Mouse (Mus musculus) kidney, adult 18-20 months (tissue): ENCODE measurements at regions not wholly inside any gene's neighbourhood (a gene's known extent, or its start where the extent isn't known, plus 50 kb on each side); places are given as distances from the start of the nearest gene placed in this dataset.

ENCODE experiments used
- DNase-seq: peaks from one replicate; pipeline ENCODE4 v3.0.0; 2021

DNA sequence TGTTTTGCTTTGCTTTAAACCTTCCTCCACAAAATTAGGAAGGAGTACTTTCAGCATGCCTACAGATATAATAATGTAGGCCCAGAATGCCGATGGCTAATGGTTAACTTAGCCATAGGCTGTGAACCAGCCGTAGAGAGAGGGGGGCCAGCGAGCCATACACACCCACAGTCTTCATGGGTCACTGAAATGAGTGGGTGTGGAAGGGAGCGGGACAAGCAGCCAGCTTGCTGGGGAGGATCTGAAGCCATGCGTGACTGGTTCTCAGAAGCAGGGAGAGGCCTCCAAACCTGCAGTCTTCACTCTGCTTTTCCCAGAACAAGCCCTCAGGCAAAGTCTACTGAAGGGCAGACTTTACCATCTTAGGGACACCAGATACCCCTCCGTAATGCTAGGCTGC is 50.8 kb upstream of the Ptpn13 start:
- DNase-seq = peak; percentile 76

DNA sequence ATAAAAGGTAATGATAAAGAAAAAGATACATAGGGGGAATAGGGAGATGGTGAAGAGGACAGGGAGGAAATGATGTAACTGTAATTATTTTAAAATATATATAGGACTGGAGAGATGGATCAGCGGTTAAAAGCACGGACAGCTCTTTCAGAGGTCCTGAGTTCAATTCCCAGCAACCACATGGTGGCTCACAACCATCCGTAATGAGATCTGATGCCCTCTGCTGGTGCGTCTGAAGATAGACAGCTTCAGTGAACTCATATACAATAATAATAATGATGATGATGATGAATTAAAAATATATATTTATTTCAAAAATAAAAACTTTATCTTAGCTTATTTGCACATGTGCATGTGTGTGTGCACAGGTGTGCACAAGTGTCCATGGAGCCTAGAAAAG is 51.9 kb upstream of the Ptpn13 start:
- DNase-seq = no peak

DNA sequence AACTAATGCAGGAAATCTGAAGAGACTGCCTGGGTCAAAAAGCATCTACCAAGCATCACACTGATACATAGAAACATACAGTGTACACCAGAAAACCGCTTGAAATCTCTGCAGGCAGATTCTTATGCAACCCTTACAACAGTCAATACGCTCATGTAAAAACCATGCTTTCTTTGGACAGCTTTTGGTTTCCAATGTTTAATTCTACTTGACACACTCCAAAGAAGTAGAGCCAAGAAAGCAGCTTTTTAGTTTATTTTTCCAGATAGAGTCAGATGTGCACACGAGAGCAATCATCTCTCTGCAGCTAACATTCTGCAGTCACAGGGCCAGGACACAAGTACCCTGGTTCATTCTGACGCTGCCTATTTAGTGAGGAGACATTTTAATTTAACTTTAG is 54.5 kb upstream of the Ptpn13 start:
- no peak for DNase-seq

DNA sequence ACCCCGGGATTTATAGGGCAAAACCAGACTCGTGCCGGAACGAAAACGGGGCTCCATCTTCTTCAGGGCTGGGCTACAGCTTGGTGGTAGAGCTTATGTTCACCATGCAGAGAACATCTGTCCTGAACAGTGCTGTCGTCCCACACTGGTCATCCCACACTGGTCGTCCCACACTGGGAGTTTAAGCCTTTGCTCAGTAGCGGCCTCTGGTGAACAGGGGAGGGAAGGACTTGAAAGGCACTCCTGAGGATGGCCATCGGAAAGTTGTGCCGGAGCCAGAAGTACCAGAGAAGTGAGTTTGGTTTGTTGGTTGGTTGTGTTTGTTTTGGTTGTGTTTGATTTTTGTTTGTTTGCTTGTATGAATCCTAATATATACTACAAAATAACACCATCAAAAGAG is 56.0 kb upstream of the Ptpn13 start:
- DNase-seq = peak; percentile 34

DNA sequence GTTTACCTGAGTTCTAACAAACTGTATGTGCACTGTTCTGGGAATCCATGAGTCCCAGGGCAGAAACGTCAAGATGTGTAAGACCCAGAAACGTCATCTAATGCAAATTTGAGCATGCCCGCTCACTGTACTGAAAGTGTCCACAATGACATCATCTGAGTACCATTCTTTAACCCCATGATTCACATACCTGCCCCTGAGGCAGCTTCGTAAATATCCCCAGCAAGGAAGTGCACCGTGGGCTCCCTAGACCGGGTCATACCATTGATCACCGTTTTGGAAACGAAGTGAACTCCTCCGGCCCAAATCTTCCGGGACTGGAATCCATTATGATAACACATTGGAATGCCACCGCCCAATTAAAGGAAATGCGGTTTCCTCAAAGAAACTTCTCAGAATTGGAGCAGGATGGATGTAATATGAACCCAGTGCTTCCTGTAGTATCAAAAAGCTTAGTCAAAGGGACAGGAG is 57.8 kb upstream of the Ptpn13 start:
- DNase-seq = no peak

DNA sequence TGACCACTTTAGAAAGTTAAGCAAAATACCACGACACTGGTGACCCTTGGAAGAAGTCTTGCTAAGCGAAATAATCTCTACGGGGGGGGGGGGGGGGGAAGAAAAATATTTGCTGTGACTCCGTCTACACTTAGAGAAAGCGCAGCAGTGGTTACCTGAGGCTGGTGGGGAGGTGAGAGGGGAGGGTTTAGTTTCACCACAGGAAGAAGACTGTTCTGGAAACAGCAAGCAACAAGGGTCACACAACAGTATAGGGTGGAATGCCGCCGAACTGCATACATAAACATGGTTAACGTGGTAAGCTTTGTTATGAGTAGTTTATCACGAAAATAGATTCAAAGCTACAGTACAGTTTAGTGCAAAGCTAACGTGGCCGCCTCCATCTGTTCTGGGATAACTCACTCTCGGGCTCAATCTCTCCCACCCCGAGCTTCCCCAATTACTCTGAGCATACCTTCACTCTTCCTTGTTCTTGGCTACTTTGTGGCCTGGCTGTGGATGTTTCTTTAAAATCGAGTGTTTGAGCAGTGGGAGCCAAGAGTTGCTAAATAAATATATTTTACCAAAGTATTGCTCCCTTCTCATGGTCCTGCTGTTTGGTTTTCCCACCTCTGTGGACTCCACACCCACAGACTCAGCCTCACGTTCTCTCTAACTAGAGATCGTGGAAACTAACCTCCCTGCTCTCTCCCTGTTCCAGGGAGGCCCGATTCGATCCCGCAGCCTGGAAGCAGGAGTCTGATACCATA is 59.1 kb upstream of the Ptpn13 start:
- DNase-seq = peak; percentile 33

DNA sequence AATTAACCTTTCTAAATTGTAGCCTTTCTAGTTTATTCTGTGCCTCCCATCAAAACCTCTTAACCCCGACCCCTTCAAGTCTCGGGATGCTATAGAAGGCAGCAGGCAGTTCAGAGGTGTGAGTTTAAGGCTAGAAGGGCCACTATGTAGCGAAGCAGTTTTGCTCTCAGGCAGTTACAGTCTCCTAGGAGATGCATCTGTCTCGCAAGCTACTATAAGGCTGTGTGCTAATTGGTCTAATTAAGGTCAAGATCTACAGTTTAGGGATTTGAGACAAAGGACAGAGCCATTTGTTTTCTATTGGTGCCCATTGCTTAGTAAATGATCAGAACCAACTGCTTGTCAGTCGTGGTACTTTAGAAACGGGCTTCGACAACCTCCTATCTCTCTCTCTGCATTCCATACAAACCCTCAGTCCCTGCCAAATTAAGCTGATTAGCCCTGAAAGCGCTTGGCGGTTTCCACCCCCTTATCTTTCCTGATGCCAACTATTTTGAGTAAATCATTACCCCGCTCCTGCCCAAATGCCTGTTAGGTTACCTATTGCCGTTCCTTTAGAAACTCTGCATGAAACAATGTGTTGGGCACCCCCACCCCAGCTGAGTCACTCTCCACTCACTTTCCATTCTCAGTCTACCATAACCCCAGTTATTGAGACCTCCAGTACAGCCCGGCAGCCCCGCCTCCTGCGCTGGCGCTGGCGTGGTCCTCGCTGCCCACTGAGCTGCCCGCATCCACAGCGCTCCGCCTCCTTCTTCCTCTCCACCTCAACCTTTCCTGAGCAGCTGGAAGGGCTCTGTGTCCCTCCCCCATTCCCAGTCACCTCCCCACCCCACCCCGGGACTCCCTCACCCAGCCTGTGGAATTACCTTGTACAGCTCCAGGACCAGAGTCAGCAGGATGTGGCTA is 59.9 kb upstream of the Ptpn13 start:
- DNase-seq = peak; percentile 81

DNA sequence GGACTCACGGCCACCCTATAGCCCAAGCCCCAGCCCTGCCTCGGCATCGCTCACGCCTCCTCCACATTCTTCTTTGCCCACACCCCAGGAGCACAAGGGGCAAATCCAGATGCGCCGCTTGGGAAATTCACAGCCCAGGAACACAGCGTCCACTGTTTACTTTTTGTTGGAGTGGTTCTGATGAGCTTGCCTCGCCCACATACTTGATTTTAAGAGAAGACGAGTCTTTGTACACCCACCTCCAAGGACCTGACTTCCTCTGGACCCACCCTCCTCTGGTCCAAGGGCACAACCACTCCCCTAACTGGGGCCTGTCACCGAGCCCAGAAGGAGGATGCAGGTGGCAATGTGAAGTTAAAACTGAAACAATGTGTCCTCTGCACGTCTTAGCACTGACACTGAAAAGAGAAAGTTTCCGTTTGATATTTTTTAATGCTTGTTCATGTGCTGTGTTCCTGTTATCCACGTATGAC is 64.2 kb upstream of the Ptpn13 start:
- DNase-seq = no peak

DNA sequence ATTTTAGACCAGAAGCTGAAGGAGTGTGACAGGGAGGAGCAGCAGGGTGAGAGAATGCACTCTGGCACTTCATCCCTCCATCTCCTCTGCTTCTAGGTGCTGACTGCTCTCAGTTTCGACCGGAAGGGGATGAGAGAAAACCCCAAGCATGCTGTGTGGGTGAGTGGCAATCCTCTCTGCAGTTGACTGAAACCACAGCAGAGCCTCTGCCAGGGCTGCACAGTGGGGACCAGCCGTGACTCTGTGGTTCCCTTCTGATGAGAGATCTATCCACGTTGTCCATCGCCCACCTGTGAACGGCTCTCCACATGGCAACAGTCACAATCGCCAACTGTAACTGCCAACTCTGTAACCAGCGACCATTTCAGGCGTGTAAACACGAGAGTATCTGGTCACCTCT is 64.6 kb upstream of the Ptpn13 start:
- DNase-seq = no peak

DNA sequence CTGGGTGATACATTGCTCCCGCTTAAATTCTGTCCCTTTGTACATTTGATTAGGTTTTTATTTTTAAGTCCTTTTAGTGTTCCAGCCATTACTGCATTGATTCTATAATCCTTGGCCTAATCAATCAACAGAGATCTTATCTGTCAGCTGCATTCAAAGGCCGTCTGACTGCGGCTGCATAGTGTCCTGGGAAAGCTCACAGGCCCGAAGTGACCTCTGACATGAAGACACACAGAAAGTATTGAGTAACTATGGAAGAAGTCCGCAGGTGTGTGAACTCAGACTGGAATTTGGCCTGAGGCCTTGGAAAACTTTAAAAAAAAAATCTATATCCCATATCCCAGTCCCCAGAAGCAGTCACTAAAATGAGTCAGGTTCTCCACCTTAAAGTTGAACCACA is 67.4 kb upstream of the Ptpn13 start:
- no peak for DNase-seq

DNA sequence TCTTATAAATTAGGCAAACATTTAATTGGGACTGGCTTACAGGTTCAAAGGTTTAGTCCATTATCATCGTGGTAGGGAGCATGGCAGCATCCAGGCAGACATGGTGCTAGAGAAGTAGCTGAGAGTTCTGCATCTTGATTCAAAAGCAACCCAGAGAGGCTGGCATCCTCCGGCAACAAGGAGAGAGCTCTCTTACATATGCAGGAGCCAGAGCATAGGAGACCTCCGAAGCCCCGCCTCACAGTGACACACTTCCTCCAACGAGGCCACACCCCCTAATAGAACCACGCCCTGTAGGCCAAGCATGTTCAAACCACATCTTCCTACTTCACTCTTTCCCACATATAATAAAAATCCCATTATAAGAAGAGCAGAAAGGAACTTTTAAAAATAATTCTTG is 68.5 kb upstream of the Ptpn13 start:
- DNase-seq = peak; percentile 27

DNA sequence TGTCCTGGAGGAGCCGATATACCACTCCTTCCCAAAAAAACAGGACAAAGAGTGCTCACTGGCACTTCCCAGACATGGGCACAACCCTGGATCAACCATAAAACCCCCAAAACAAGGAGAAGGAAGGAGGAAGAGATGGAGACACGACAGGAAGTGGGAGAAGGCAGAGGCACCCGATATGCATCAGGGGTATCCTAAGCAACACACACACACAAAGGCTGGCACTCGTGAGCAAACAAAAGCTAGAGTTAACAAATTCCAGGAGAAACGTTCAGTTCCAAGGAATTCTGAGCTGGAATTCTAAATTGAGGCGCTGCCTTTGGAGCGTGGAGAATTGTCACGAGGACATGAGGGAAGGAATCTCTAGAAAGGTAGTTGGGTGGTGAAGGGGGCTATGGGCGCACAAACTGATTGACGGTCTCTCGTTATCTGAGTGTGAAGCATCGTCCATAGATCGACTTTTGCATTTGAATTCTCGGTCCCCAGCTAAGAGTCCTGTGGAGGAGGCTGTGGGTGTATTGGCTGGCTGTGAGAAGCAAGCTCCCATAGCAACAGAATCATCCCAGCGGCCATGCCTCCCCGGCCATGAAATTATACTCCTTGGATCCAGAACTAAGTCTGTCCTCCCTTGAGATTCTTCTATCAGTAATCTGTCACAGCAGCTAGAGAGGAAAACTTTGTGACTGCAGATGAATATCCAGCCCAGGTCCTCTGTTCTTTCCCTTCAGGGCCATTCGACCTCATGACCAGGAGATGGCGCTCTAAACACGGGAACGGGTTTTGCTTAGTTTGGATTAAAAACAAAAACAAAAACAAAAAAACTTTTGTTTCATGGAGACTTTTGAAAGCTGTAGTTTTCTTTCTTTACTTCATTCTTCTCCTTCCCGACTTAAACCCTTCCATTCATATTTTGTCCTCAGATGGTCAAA is 69.4 kb upstream of the Ptpn13 start:
- DNase-seq = peak; percentile 56

DNA sequence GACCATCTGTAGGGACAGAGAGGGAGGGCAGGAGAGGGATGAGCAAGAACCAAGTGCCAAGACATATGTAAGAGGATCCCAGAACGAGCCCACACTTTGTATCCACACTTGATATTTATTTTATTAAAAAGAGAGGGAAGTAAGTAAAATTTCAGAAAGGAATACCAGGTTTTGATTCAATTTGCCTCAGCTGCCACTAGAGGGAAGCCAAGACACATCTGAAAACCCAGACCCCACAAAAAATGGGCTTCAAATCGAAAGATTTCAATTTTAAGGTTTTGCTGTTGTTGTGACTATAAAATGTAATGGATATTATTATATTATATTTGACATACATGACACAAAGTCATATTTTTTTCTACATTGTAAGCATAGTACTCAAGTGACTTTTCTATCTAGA is 81.1 kb upstream of the Ptpn13 start:
- DNase-seq = no peak

DNA sequence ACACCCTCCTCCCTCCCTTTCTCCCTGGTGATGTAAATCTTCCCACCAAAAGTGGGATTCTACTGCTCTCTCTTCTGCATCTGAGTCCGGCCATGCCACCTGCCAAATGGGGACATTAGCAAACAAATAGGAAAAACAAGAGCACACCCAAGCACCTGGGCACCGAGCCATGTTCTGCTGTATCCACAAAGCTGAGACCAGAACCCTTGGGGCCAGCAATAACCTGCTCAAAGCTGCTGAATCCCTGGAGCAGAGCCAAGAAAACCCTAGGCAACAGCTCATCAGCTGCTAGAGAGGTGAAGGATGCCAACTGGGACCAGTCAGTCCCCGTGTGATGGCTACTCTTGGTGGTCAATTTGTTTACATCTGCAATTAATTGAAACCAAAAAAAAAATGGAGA is 83.5 kb upstream of the Ptpn13 start:
- peak; percentile 21 for DNase-seq

DNA sequence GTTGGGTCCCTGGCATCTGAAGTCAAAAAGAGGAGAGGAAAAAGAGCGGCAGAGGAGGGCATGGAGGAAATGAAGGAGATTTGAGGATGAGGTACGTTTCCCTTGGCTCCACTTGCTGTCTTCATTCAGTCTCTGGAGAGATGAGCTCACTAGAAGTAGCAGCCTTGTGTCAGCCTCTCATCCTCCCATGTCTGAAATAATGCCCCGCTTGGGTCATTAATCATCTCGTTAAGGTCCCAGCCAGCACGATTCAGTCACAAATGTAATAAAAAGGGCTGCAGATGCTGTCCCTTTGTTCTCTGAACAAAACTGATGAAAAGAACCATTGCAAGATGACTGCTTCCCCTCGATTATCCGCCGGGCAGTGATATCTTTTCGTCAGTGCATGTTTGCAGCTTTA is 84.4 kb upstream of the Ptpn13 start:
- no peak for DNase-seq

DNA sequence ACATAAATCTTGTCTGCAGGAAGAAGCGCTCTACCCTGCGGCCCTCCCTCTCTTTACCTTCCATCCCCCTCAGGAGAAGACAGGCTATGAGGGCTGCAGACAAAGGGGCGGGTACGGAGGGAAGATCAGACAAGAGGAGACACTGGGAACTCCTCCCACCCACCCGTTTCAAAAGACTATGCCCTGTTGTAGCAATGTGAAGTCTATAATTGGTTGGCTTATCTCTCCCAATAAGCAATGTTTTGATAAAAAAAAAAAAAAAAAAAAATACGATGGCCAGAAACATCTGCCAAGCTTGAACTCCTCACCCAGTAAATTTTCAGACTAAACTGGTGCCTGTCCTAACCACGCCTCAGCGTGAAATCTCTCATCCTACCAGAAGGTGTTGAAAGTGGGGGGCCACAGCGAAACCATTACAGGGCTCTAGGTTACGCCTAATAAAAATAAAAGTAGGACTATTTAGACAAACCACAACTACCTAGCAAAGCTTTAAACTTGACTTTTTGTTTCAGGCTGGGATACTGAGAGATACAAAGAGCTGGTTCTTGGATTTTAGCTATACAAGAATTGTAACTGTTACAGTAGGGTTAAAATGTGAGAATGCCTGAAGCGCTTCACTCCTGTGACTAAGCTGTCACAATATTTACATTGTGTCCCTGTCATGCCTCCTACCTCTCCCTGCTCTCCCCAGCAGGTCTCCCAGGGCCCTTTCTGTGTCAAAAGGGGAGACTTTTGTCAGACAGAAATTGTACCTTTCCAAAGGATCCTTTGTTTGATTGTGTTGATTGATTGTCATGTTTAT is 88.1 kb upstream of the Ptpn13 start:
- no peak for DNase-seq

DNA sequence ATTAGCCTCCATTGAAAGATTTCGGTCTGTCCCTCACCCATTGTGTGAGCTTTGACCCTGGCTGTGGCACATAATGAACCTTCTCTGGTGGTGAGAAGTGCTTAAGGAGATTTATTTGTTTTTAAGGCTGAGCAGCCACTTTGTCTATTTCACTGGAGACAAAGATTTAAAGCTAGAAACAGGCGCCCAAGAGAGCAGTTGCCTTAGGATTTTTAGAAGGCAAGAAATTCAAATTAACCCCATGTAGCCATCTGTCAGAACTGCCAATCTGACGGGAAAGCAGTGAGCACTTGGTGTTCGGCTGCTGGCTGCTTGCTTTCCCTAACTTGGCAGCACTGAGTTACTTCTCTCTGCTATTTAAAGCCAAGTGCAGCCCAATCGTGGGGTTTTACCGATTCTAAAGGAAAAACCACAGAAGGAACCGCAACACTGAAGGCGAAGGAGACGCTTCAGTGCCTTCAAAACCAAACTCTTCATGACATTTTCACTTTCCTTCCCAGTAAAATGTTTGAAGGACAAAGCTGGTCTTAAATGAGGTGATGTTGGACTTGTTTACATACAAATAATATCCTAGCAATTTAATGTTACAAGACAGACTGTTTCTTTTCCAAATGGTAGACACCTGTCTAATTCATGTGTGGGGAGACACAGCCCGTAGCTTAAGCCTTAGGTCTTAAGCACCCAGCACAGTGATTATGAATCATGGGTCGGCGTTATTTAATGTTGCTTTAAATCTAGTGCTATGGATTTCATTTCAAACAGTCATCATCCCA is 88.9 kb upstream of the Ptpn13 start:
- DNase-seq = no peak

DNA sequence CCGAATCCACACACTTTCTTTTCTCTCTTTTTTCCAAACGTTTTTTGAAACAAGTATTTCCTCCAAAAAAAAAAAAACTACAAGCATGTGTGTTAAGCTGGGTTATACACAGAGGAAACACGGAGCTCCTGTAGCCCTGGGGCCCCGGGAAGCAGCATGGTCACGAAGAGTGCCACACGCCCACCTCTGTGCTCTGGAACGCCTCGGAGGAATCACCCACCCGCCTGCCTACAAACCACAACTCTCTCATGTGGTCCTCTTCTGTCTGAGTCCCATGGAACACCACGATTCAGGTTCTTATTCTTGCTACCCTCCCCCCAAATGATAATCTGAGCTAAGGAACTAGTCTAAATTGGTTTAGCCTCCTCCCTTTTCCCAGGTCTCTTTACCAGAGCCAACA is 98.6 kb upstream of the Ptpn13 start:
- no peak for DNase-seq

DNA sequence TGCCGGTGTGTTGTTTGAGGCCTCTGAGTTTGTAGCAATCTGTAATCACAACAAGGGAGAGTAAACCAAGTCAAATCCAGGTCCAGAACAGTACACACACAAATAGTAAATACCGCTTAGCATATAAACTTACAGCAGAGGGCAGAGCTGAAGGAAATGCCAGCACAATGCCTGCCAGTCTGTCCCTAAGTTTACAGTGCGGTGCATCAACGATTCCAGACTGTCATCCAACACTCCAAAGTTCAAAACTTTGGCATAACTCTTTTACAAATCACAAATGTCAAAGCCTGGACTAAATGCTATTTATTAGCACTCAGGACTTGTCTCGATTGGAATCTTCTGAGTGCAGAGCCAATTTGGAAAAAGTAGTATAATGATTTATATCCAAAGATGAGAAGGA is 104.7 kb upstream of the Ptpn13 start:
- no peak for DNase-seq

DNA sequence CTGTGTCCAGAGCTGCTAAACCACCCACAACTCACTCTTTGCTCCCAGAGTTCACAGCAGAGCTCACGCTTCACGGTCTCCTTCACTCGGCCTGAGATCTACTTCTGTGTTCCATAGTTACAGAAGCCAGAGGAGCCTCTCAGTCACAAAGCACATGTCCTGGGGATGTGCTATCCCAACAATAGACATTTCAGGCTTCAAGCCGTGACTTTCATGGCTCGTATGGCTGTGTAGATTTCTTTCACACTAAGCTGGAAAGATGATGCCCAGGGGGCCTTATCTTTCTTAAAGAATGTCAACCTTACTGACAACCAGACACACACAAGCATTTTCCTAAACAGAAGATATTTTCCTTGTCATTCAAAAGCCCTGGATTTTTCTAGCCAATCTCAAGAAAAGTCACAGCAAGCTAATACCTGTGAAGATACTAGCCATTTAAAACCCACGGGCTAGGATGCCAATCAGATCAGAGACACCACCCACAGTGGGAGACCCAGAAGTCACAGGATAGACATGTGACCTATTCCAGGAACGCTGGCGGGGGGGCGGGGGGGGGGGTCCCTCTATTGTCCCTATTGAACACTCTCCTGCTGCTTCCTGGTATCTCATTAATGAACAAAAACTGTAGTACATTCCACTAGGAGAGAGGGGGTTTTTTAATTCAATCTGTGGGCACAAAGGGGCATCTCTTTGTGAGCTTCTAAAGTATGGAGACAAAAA is 98.8 kb upstream of the Mapk10 start:
- no peak for DNase-seq
